Mouse (Mus musculus): ENCODE data around the gene Flnb.

GRCm38 (mm10) chr14:7838564-7839089, 20.9 kb downstream of the Flnb start:
- TF ChIP-seq CTCF (IDR thresholded peaks at IDR 0.05; ENCODE audit: low read depth, low read length), result no peak
- no peak for TF ChIP-seq TAL1 (conservative IDR thresholded peaks at IDR 0.05; ENCODE audit: low read depth, low read length)
- no peak for TF ChIP-seq POLR2AphosphoS5 (IDR thresholded peaks at IDR 0.05; ENCODE audit: insufficient replicate concordance, low read depth, low read length)
- no peak for TF ChIP-seq GATA2 (IDR thresholded peaks at IDR 0.05; ENCODE audit: borderline replicate concordance, low read depth, low read length)
- no peak for TF ChIP-seq GATA1 (IDR thresholded peaks at IDR 0.05; ENCODE audit: borderline replicate concordance, low read length)

All from G1E (cell line).